Mouse (Mus musculus) heart, adult 9 months (tissue): ENCODE measurements around the gene Olfr750.

Experiments
- DNase-seq, 2 experiments: peaks; one replicate each; pipeline ENCODE4 v3.0.0; 2022; ENCODE audit warnings: low spot score in 2 of 2

The Olfr750 gene

GRCm38 (mm10) chr14:51027387-51028155, 46.7 kb downstream of the Olfr750 start:
- no peak for DNase-seq

- peak; percentile 21 to 66 for DNase-seq
Observed at GRCm38 (mm10) chr14:51026391-51027133, 47.7 kb downstream of the Olfr750 start.

GRCm38 (mm10) chr14:51024820-51025219, 49.4 kb downstream of the Olfr750 start:
- DNase-seq: no peak

GRCm38 (mm10) chr14:51023457-51023856, 50.8 kb downstream of the Olfr750 start:
- no peak for DNase-seq

GRCm38 (mm10) chr14:51017256-51017655, 57.0 kb downstream of the Olfr750 start:
- DNase-seq: peak; percentile 58 to 63
